Mouse (Mus musculus): ENCODE data around the gene Osbpl10. TPM values are rescaled to one million over a fixed set of nuclear protein-coding genes. Genes with fewer than 3 reads are reported as not detected.
A peak's percentile ranks its signal among the peaks of the same experiment; 100 is the strongest.

Gene Osbpl10
- total and polyA plus RNA-seq, 3 experiments = 0.19 TPM; not detected in 2

DNA sequence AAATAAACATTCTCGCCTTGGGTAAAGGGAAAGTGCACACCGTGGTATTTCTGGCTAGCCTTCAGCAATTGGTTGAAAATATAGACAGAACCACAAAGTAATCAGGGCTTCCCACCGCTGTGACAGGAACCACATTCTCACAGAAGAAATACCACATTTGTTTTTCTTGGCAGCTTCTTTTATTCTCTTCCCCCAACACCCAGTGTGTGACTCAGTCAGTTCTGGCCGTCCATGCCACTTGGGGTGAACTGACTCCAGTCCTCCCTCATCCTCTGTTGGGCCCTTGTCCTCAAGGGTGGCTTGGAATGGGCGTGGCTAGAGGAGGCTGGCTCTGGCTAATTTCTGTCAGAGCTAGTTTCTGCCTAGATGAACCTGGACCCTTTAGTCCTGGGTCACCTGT, 30.0 kb upstream of the Osbpl10 start:
- H3K79me2 ChIP-seq (replicated peaks; ENCODE audit: control insufficient read depth, extremely low read depth, insufficient read depth, poor library complexity, severe bottlenecking) = no peaks in the 10 kb centered on the region
- H3K4me3 ChIP-seq (replicated peaks in 1 of 3; ENCODE audit: low read depth in 2 of 3, low read length in 2 of 3, poor library complexity in 1 of 3) = no peak overlapping the region
- TF ChIP-seq KAT2A (IDR thresholded peaks at IDR 0.05; ENCODE audit: insufficient replicate concordance, low read length) (no peak), NRF1 (IDR thresholded peaks at IDR 0.05; ENCODE audit: low read depth, low read length) (no peak), PAX5 (IDR thresholded peaks at IDR 0.05; ENCODE audit: low read length) (no peak), POLR2A (IDR thresholded peaks at IDR 0.05; ENCODE audit: low read depth, low read length) (no peak)
- no peak overlapping the region for H3K4me2 ChIP-seq (ENCODE audit: insufficient read depth, low read depth, poor library complexity, severe bottlenecking)
- in situ Hi-C loops (cut with MboI; ENCODE audit: low pct_ligation_motif_present, low pct_unique_long_range_greater_than_20kb, low sequenced_read_pairs) = no loop called here
- H3K9me3 ChIP-seq (replicated peaks; ENCODE audit: low read length) = peaks cover 4% of the 10 kb centered on the region
- H3K9ac ChIP-seq (ENCODE audit: insufficient read depth, low read depth) = no peak overlapping the region
- H3K36me3 ChIP-seq (replicated peaks in 1 of 2; ENCODE audit: control insufficient read depth in 1 of 2, insufficient read depth in 1 of 2, low read length in 1 of 2) = no peaks in the 10 kb centered on the region
- H3K27me3 ChIP-seq (replicated peaks) = no peaks in the 10 kb centered on the region
- no peak overlapping the region for H3K27ac ChIP-seq (ENCODE audit: insufficient read depth, low read depth)
- DNase-seq (ENCODE audit: extremely low read depth) = no peak
- no peaks in the 10 kb centered on the region for H3K4me1 ChIP-seq (ENCODE audit: control insufficient read depth in 1 of 2, insufficient read depth in 2 of 2)
- dilution Hi-C loops (cut with MboI; ENCODE audit: extremely low pct_ligation_motif_present, extremely low pct_unique_long_range_greater_than_20kb, low sequenced_read_pairs) = no loop called here

DNA sequence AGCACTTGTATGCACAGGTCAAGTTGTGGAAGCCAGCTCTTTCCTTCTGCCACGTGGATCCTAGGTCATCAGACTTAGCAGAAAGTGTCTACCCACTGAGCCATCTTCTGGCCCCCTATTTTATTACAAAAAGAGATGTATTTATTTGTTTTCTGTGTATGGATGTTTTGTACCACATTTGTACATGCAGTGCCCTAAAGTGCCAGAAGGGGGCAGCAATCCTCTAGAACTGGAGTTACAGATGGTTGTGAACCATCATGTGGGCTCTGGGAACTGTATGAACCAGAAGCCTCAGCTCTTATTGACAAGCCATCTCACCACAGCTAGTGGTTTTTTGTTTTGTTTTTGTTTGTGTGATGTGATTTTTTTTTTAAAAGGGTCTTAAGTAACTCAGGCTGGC, 25.5 kb upstream of the Osbpl10 start:
- peak; percentile 6 for DNase-seq (ENCODE audit: extremely low read depth)
- Histone ChIP-seq H3K79me2 (replicated peaks; ENCODE audit: control insufficient read depth, extremely low read depth, insufficient read depth, poor library complexity, severe bottlenecking) (no peaks in the 10 kb centered on the region), H3K36me3 (replicated peaks in 1 of 2; ENCODE audit: control insufficient read depth in 1 of 2, insufficient read depth in 1 of 2, low read length in 1 of 2) (no peaks in the 10 kb centered on the region), H3K4me3 (replicated peaks in 1 of 3; ENCODE audit: low read depth in 2 of 3, low read length in 2 of 3, poor library complexity in 1 of 3) (no peak overlapping the region), H3K27me3 (replicated peaks) (no peaks in the 10 kb centered on the region), H3K4me2 (ENCODE audit: insufficient read depth, low read depth, poor library complexity, severe bottlenecking) (no peak overlapping the region), H3K4me1 (ENCODE audit: control insufficient read depth in 1 of 2, insufficient read depth in 2 of 2) (no peaks in the 10 kb centered on the region), H3K9me3 (replicated peaks; ENCODE audit: low read length) (peaks cover 4% of the 10 kb centered on the region), H3K9ac (ENCODE audit: insufficient read depth, low read depth) (no peak overlapping the region), H3K27ac (ENCODE audit: insufficient read depth, low read depth) (no peak overlapping the region)
- TF ChIP-seq SMC3 (IDR thresholded peaks at IDR 0.05; ENCODE audit: low read depth, low read length) (no peak; the same call in 1 of the 2 replicates), CTCF (conservative IDR thresholded peaks at IDR 0.05 in 1 of 2, IDR thresholded peaks at IDR 0.05 in 1 of 2; ENCODE audit: low read depth in 2 of 2, low read length in 2 of 2) (peak; percentile 23 to 35; a peak in 1 of 4 replicates), RAD21 (IDR thresholded peaks at IDR 0.05; ENCODE audit: low read depth, low read length) (peak; percentile 17)
- in situ Hi-C loops (cut with MboI; ENCODE audit: low pct_ligation_motif_present, low pct_unique_long_range_greater_than_20kb, low sequenced_read_pairs) = no loop called here
- dilution Hi-C loops (cut with MboI; ENCODE audit: extremely low pct_ligation_motif_present, extremely low pct_unique_long_range_greater_than_20kb, low sequenced_read_pairs) = no loop called here

DNA sequence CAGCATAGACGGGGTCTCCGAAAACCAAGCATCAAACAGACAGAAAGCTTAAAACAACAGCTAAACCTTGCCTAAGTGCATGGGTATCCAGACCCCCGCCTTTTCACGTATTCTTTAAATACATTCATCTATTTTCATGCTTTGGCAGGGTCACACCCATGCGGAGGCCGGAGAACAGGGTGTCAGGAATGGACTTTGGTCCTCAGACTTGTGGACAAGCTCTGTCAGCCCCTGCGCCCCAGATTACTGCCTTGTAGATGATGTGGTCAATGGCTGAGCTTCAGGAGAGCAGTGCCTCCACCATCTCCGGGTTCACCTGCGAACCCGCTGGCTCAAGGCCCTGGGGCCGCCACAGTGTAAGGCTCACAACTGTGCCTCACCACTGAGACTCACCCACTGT, 23.0 kb upstream of the Osbpl10 start:
- dilution Hi-C loops (cut with MboI; ENCODE audit: extremely low pct_ligation_motif_present, extremely low pct_unique_long_range_greater_than_20kb, low sequenced_read_pairs) (no loop called here), in situ Hi-C loops (cut with MboI; ENCODE audit: low pct_ligation_motif_present, low pct_unique_long_range_greater_than_20kb, low sequenced_read_pairs) (no loop called here)
- Histone ChIP-seq H3K36me3 (replicated peaks in 1 of 2; ENCODE audit: control insufficient read depth in 1 of 2, insufficient read depth in 1 of 2, low read length in 1 of 2) (no peaks in the 10 kb centered on the region), H3K27me3 (replicated peaks) (no peaks in the 10 kb centered on the region), H3K9me3 (replicated peaks; ENCODE audit: low read length) (peaks cover 4% of the 10 kb centered on the region), H3K79me2 (replicated peaks; ENCODE audit: control insufficient read depth, extremely low read depth, insufficient read depth, poor library complexity, severe bottlenecking) (no peaks in the 10 kb centered on the region), H3K4me3 (replicated peaks in 1 of 3; ENCODE audit: low read depth in 2 of 3, low read length in 2 of 3, poor library complexity in 1 of 3) (no peak overlapping the region), H3K9ac (ENCODE audit: insufficient read depth, low read depth) (no peak overlapping the region), H3K4me2 (ENCODE audit: insufficient read depth, low read depth, poor library complexity, severe bottlenecking) (no peak overlapping the region), H3K4me1 (ENCODE audit: control insufficient read depth in 1 of 2, insufficient read depth in 2 of 2) (peaks cover 0 to under 1% of the 10 kb centered on the region in 2 experiments; a peak in 1 of 4 replicates), H3K27ac (ENCODE audit: insufficient read depth, low read depth) (no peak overlapping the region)
- no peak for DNase-seq (ENCODE audit: extremely low read depth)
- TF ChIP-seq CHD1 (IDR thresholded peaks at IDR 0.05; ENCODE audit: low read depth, low read length) (no peak), MAX (IDR thresholded peaks at IDR 0.05; ENCODE audit: low read length) (no peak), MEF2A (IDR thresholded peaks at IDR 0.05; ENCODE audit: borderline replicate concordance, low read depth, low read length) (no peak), NELFE (IDR thresholded peaks at IDR 0.05; ENCODE audit: low read depth, low read length) (no peak), IRF4 (IDR thresholded peaks at IDR 0.05; ENCODE audit: low read depth, low read length) (no peak)

All from CH12.LX (cell line).